Mouse (Mus musculus): ENCODE results near the gene Gm44502. TPM values are rescaled to one million over a fixed set of nuclear protein-coding genes. Genes with fewer than 3 reads are reported as not detected.

Gm44502 gene
- polyA plus RNA-seq, 1 experiment from 2014 or later = not detected

DNA sequence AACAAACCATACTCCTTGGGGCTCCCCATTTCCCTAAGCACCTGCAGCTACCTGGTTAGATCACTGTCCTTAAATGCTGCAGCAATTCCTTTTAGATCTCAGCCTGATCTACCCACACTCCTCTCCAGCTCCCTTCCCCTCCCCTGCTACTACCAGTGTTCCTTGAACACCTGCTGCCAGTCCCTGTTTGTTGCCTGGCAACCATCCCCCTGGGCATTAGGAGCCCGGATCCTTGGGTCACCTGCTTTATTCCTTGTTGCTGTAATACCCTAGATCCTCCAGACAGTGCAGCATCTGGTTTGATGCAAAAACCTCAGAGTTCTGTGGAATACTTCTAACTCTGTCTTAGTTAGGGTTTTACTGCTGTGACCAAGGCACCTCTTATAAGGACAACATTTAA, 35.6 kb upstream of the Gm44502 start:
- no peak for DNase-seq (ENCODE audit: low spot score)
- H3K27me3 ChIP-seq (ENCODE audit: low read depth, poor library complexity, severe bottlenecking) = no peaks in the 10 kb centered on the region
- peaks cover 7% of the 10 kb centered on the region; the same call in 1 of the 2 replicates for H3K4me1 ChIP-seq
- 5% methylated on average over 1 of the region's 1 CpGs for WGBS
- H3K36me3 ChIP-seq = no peaks in the 10 kb centered on the region
- no peak overlapping the region for H3K27ac ChIP-seq
- no peak overlapping the region for H3K4me3 ChIP-seq
- H3K9me3 ChIP-seq (replicated peaks) = no peaks in the 10 kb centered on the region

DNA sequence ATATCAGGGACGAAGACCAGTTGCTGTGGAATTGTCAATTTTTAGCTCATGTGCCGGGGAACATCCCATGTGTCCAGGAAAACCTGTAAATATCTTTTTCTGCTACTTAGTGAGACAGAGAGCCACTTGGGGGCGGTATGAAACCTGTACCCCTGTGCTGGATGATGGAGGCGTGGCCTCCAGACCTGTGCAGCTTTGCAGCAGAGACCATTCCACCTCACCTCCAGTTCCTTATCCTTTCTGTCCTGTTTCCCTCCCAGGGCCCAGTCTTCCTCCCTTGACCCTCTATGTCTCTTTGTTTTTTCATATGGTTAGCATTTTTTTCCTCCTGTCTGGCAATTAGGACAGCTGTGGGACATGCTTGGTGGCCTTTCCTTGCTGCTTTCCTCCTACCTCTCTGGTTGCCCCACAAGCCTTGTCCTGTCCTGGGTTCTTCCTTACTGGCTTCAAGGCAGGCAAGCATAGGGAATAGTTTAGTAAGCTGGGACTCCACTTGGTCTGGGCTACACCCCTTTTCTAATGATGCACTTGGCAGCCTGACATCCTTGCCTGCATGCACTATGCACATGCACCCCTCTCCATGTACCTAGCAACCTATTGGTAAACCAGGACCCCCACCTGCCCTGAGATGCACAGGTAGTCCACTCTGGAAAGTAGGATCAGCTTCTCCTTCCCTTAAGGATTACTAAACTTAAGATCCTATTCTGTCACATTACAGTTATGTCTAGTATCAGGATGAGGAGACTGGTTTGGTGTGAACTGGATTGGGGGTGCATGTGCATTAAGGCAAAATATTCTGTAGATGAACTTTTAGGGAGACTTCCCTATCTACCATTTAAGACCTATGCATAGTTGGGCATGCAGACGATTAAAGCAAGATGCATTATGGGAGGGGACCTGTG, 34.1 kb upstream of the Gm44502 start:
- no peaks in the 10 kb centered on the region for H3K27me3 ChIP-seq (ENCODE audit: low read depth, poor library complexity, severe bottlenecking)
- no peak for DNase-seq (ENCODE audit: low spot score)
- 62% methylated on average over 5 of the region's 5 CpGs for WGBS
- H3K27ac ChIP-seq = no peak overlapping the region
- H3K4me3 ChIP-seq = no peak overlapping the region
- H3K4me1 ChIP-seq = peaks cover 7% of the 10 kb centered on the region; the same call in 1 of the 2 replicates
- no peaks in the 10 kb centered on the region for H3K9me3 ChIP-seq (replicated peaks)
- no peaks in the 10 kb centered on the region for H3K36me3 ChIP-seq

DNA sequence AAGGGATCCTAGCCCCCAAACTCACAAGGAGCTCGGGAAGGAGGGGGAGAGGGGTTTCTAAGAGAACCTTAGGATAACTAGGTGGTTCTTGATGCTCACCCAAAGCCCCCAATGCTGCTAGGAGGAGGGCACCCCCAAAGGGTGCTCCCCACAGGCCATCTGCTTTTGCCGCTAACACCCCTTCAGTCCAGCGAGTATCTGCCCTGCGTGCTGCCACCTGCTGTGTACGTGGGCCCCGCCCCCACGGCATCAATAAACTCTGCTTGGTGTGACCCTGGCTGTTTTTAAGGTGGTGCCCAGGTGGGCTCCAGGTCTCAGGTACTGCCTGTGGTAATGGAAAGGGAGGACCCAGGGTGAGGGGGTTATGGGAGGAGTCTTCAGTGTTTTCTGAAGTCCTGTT, 32.7 kb upstream of the Gm44502 start:
- 81% methylated on average over 7 of the region's 7 CpGs for WGBS
- Histone ChIP-seq H3K4me3 (no peak overlapping the region), H3K4me1 (peaks cover 7% of the 10 kb centered on the region; the same call in 1 of the 2 replicates), H3K27me3 (ENCODE audit: low read depth, poor library complexity, severe bottlenecking) (no peaks in the 10 kb centered on the region), H3K27ac (no peak overlapping the region), H3K9me3 (replicated peaks) (no peaks in the 10 kb centered on the region), H3K36me3 (no peaks in the 10 kb centered on the region)
- DNase-seq (ENCODE audit: low spot score) = no peak

DNA sequence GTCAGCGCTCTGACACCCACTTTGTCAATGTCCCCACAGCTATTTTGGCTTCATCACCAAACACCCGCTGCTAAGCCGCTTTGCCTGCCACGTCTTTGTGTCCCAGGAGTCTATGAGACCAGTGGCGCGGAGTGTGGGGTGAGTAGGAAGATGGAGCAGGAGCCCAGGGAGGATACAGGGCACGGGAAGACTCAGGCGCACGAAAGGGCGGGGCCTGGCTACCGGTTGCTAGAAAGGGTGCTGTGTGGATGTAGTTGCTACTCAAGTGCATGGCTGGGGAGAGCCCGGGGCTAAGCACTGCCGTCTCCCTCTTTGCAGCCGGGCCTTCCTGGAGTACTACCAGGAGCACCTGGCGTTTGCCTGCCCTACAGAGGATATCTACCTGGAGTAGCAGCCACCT, 31.8 kb upstream of the Gm44502 start:
- Histone ChIP-seq H3K27me3 (ENCODE audit: low read depth, poor library complexity, severe bottlenecking) (0 out of 2 replicates have a peak, but pooled peaks cover 5% of the 10 kb centered on the region), H3K36me3 (no peaks in the 10 kb centered on the region), H3K27ac (no peak overlapping the region), H3K9me3 (replicated peaks) (no peaks in the 10 kb centered on the region), H3K4me3 (no peak overlapping the region), H3K4me1 (peaks cover 7% of the 10 kb centered on the region; the same call in 1 of the 2 replicates)
- DNase-seq (ENCODE audit: low spot score) = no peak
- 77% methylated on average over 15 of the region's 15 CpGs for WGBS

DNA sequence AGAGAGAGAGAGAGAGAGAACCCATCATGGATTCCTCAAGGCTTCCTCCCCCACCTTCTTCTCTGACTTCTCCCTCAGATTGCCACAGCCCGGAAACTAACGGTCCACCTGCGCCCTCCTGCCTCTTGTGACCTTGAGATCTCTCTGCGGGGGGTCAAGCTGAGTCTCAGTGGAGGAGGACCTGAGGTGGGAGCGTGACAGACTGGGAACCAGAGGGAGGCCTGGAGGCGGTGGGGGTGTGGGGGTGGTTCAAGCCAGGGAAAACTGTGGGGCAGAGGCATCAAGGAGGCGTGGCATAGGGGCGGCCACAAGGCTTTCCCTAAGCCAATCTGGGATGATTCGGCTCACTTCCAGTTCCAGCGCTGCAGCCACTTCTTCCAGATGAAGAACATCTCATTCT, 30.8 kb upstream of the Gm44502 start:
- Histone ChIP-seq H3K4me1 (peaks cover 6% of the 10 kb centered on the region; the same call in 1 of the 2 replicates), H3K27ac (no peak overlapping the region), H3K36me3 (no peaks in the 10 kb centered on the region), H3K4me3 (no peak overlapping the region), H3K9me3 (replicated peaks) (no peaks in the 10 kb centered on the region), H3K27me3 (ENCODE audit: low read depth, poor library complexity, severe bottlenecking) (peaks cover 14% of the 10 kb centered on the region; the same call in 1 of the 2 replicates)
- 72% methylated on average over 10 of the region's 10 CpGs for WGBS
- DNase-seq (ENCODE audit: low spot score) = no peak

DNA sequence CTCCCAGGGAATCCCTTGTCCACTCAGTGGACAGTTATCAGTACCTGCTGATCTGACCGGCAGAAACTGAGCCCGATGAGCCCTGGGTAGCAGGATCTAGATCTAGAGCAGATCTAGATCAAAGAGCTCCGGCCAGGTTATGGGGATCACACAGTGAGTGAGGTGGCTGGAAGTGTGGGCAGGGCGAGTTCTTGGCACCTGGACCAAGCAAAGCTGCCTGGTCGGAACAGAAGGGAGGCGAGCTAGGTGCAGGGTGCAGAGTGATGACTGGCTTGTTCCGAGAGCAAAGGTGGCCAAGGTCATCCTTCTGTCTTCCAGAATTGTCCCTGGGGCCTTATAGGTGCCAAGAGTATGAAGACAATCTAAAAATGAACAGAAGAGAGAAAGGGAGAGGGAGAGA, 30.3 kb upstream of the Gm44502 start:
- WGBS = 86% methylated on average over 7 of the region's 7 CpGs
- no peak overlapping the region for H3K4me3 ChIP-seq
- no peak overlapping the region for H3K27ac ChIP-seq
- H3K36me3 ChIP-seq = no peaks in the 10 kb centered on the region
- peaks cover 19% of the 10 kb centered on the region for H3K27me3 ChIP-seq (ENCODE audit: low read depth, poor library complexity, severe bottlenecking)
- peaks cover 6% of the 10 kb centered on the region for H3K4me1 ChIP-seq
- no peaks in the 10 kb centered on the region for H3K9me3 ChIP-seq (replicated peaks)
- DNase-seq (ENCODE audit: low spot score) = no peak

DNA sequence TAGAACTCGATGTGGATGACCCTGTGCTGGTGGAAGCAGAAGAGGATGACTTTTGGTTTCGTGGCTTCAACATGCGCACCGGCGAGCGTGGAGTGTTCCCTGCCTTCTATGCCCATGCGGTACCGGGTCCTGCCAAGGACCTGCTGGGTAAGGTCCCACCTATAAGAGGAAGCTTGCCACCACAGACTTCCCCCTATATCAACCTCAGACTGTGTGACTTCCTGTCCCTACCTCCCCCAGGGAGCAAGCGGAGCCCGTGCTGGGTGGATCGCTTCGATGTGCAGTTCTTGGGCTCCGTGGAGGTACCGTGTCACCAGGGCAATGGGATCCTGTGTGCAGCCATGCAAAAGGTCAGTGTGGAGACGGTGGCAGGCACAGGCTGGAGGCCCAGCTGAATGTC, 29.4 kb upstream of the Gm44502 start:
- no peaks in the 10 kb centered on the region for H3K9me3 ChIP-seq (replicated peaks)
- WGBS = 95% methylated on average over 15 of the region's 15 CpGs
- no peak for DNase-seq (ENCODE audit: low spot score)
- H3K4me3 ChIP-seq = no peak overlapping the region
- H3K27me3 ChIP-seq (ENCODE audit: low read depth, poor library complexity, severe bottlenecking) = peaks cover 28% of the 10 kb centered on the region
- peaks cover 14% of the 10 kb centered on the region for H3K4me1 ChIP-seq
- H3K36me3 ChIP-seq = no peaks in the 10 kb centered on the region
- no peak overlapping the region for H3K27ac ChIP-seq

DNA sequence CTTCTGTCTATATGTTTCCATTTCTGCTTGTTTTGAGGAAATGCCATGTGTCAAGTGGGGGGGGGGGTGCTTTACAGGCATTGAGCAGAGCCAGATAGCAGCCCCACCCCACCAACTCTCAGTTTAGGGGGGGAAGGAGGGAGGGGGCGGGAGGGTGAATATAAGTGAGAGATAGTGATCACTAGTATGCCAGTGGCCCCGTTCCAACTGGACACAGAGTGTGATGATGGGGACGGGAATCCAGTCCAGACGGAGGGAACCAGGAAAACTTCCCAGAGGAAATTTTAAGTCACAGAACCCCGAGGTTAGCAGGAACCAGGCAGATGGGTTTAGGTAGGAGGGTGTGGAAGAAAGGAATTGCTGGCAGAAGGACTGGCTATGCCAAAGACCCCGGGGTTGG, 26.1 kb upstream of the Gm44502 start:
- H3K27me3 ChIP-seq (ENCODE audit: low read depth, poor library complexity, severe bottlenecking) = peaks cover 43% of the 10 kb centered on the region

DNA sequence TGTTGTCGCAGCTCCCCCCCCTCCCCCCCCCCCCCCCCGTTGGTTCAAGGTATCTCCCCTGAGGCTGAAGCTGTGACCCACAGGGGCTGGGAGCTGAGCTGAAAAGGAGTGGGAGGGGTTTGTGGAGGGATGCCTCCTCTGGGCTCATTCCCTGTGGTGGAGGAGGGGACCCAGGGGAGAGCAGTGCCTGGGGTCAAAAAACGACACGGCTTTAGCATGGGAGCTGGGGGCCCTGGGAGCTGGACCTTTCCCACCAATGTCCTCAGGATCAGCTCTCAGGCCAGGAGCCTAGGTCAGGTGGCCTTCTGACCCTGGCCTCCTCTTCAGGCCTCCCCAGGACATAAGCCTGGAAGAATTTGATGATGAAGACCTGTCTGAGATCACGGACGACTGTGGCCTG, 25.4 kb upstream of the Gm44502 start:
- 16% methylated on average over 5 of the region's 6 CpGs for WGBS
- Histone ChIP-seq H3K27me3 (ENCODE audit: low read depth, poor library complexity, severe bottlenecking) (peaks cover 43% of the 10 kb centered on the region), H3K4me1 (peaks cover 17% of the 10 kb centered on the region), H3K27ac (no peak overlapping the region), H3K4me3 (0 out of 2 replicates have a peak overlapping the region, but pooled peaks have one; percentile 6), H3K36me3 (no peaks in the 10 kb centered on the region), H3K9me3 (replicated peaks) (no peaks in the 10 kb centered on the region)
- no peak for DNase-seq (ENCODE audit: low spot score)

More for the DNA sequence above, 26.1 kb upstream of the Gm44502 start:
- DNase-seq (ENCODE audit: low spot score) = no peak
- peaks cover 19% of the 10 kb centered on the region for H3K4me1 ChIP-seq
- no peaks in the 10 kb centered on the region for H3K9me3 ChIP-seq (replicated peaks)
- H3K27ac ChIP-seq = no peak overlapping the region
- H3K4me3 ChIP-seq = no peak overlapping the region
- 82% methylated on average over 6 of the region's 6 CpGs for WGBS
- H3K36me3 ChIP-seq = no peaks in the 10 kb centered on the region

DNA sequence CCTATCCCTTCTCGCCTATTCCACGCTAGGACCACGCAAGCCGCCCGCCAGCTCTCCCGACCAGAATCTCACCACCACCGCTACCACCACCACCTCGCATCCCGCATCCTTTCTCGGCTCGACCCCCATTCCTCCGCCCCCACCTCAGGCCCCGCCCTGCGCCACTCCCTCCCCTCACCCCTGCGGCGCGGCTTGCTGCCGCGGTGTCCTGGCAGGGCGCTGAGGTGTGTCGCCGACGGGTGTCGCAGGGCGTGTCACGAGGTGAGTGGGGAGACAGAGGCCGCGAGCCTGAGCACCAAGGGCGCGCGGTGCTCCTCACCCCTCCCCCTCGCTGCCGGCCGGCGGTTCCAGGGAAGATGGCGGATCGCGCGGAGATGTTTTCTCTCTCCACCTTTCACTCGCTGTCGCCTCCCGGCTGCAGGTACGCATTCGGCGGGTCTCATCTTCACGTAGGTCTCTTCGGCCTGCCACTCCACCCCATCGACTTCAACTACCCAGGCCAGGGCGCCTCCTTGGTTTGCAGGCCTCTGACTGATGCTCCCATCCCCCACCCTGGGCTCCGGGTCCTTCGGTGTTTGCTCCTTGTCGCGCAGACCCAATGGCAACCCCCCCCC, 24.5 kb upstream of the Gm44502 start, which contains the start of gene Mapk8ip2:
Gene Mapk8ip2, plus strand, starts transcription at position 49 of the 614 bp plus-strand sequence.
- H3K9me3 ChIP-seq (replicated peaks) = no peaks in the 10 kb centered on the region
- no peak within 1 kb of the TSS for H3K27ac ChIP-seq
- H3K27me3 ChIP-seq (ENCODE audit: low read depth, poor library complexity, severe bottlenecking) = peaks cover 43% of the 10 kb centered on the region
- H3K4me3 ChIP-seq = peak within 1 kb of the TSS; percentile 68
- WGBS = under 1% methylated on average over 53 of the region's 53 CpGs
- DNase-seq (ENCODE audit: low spot score) = peak; percentile 52
- peaks cover 17% of the 10 kb centered on the region for H3K4me1 ChIP-seq
- no peaks in the 10 kb centered on the region for H3K36me3 ChIP-seq

DNA sequence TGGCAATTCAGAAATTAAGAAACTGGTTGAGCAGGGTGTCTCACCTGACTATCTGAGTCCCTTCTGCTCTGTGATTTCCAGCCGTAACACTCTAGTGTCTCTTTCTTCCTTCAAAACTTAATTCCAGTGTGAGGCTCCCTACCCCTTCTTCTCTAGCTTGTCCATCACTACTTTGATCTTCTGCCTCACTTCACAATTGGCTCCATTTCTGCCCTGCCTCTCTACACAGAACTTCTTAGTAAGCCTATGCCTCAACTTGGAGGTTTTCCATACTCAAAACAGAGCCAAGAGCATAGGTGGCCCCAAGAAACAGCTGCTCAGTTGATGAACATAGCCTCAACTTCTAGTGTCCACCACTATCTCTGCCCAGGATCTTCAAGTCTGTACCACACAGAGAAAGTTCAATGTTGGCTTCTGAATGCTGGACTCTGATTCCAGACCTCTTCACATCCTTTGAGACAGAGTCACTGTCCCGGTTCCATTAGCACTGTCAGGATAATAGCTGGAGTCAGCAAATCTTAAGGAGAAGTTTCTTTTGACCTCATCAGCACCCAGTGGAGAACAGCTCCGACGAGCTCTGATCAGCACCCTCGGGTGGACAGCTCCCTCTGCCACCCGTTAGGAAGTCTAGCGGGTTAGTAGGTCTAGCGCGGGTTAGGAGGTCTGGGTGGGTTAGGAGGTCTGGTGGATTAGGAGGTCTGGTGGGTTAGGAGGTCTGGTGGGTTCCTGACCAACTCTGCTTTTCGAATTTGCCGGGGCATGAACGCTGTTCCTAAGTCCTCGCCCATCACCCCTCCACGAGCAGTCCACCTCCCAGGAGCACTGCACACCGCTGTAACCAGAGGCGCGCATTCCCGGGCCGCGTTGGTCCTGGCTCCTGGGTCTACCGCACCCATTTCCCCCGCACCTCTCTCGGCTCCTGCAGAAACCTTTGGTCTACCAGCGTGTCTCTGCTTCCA, 23.7 kb upstream of the Gm44502 start:
- peak overlapping the region; percentile 68 for H3K4me3 ChIP-seq
- 4% methylated on average over 24 of the region's 24 CpGs for WGBS
- peaks cover 43% of the 10 kb centered on the region for H3K27me3 ChIP-seq (ENCODE audit: low read depth, poor library complexity, severe bottlenecking)
- no peak overlapping the region for H3K27ac ChIP-seq
- H3K9me3 ChIP-seq (replicated peaks) = no peaks in the 10 kb centered on the region
- H3K4me1 ChIP-seq = peaks cover 17% of the 10 kb centered on the region
- no peaks in the 10 kb centered on the region for H3K36me3 ChIP-seq
- peak; percentile 87 for DNase-seq (ENCODE audit: low spot score)

DNA sequence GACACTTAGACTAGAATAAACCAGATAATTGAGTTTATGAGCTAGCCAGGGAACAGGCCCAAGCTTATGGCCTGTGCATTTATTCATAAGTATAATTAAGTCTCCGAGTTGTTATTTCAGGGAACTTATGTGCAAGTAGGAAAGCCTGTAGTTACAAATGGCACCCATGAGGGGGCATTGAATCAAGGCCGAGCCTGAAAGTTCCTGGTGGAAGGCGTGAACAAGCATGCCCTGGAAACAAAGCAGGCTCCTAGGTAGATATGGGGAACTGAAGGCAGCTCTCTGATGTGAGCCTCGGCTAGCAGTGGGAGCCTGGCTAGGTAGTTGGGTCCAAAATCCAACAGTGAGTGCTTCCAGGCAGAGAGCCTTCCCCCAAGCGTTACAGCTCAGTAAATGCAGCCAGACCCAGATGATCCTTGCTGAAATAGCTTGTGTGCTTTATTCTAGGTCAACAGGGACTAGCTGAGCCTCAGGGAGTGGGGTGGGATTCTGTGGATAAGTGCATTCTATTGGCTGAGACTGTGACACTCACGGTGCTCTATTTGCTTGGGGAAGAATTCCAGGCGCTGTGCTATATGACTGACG, 13.1 kb upstream of the Gm44502 start:
- Histone ChIP-seq H3K27me3 (ENCODE audit: low read depth, poor library complexity, severe bottlenecking) (no peaks in the 10 kb centered on the region), H3K4me3 (no peak overlapping the region), H3K4me1 (no peaks in the 10 kb centered on the region), H3K27ac (no peak overlapping the region), H3K9me3 (replicated peaks) (no peaks in the 10 kb centered on the region), H3K36me3 (no peaks in the 10 kb centered on the region)
- 39% methylated on average over 8 of the region's 8 CpGs for WGBS
- DNase-seq (ENCODE audit: low spot score) = no peak
